Mouse (Mus musculus): ENCODE results near the gene Gpr107. TPM values are rescaled to one million over a fixed set of nuclear protein-coding genes. Genes with fewer than 3 reads are reported as not detected.
A peak's percentile ranks its signal among the peaks of the same experiment; 100 is the strongest.

Gpr107 gene
- total and polyA plus RNA-seq, 2 experiments, result 8.3 to 10.0 TPM

- H3K79me2 ChIP-seq (ENCODE audit: control insufficient read depth, insufficient read depth, low read length), result no peaks in the 10 kb centered on the region
- H3K27me3 ChIP-seq (ENCODE audit: control insufficient read depth, insufficient read depth, low read length), result no peaks in the 10 kb centered on the region
- H3K4me1 ChIP-seq (ENCODE audit: control insufficient read depth, insufficient read depth, low read length), result no peaks in the 10 kb centered on the region
- WGBS, result 41% methylated on average over 23 of the region's 23 CpGs
- H3K36me3 ChIP-seq (ENCODE audit: control insufficient read depth, insufficient read depth, low read length), result no peaks in the 10 kb centered on the region
- TF ChIP-seq POLR2A (IDR thresholded peaks at IDR 0.05; ENCODE audit: extremely low read depth, insufficient read depth, low read length) (no peak), CTCF (IDR thresholded peaks at IDR 0.05; ENCODE audit: low read depth, low read length) (peak; percentile 26; the same call in 1 of the 2 replicates)
- peak overlapping the region; percentile 5 for H3K4me3 ChIP-seq (ENCODE audit: insufficient read depth, low read depth, low read length)
- DNase-seq (ENCODE audit: extremely low read depth, low read depth, low spot score), result peak; percentile 9
- H3K9ac ChIP-seq (ENCODE audit: low read depth, low read length), result no peak overlapping the region; the same call in 1 of the 2 replicates
- H3K27ac ChIP-seq (replicated peaks; ENCODE audit: insufficient read depth, low read depth, low read length), result no peak overlapping the region
Measured at GRCm38 (mm10) chr2:31239203-31239696, 87.1 kb downstream of the Gpr107 start.

DNA sequence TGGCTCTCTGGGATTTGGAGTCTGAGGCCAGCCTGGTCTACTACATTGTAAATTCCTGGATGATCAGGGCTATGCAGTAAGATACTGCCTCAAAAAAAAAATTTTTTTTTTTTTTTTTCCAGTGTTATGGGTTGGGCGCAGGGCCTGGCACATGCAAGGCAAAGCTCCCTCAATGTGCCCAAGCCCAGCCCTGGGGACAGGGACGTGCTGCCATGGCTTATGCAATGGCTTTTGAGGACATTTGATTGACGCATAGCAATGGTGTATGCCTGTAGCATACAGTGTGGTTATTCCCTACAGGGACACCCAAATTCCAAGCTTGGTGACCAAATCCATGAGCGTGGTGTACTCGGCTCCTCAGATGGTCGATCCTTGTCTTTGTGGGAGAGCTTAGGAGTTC lies 87.7 kb downstream of the Gpr107 start:
- no peak for DNase-seq (ENCODE audit: extremely low read depth, low read depth, low spot score)
- Histone ChIP-seq H3K27me3 (ENCODE audit: control insufficient read depth, insufficient read depth, low read length) (no peaks in the 10 kb centered on the region; the same call in 1 of the 2 replicates), H3K9ac (ENCODE audit: low read depth, low read length) (no peak overlapping the region), H3K27ac (replicated peaks; ENCODE audit: insufficient read depth, low read depth, low read length) (no peak overlapping the region), H3K4me3 (ENCODE audit: insufficient read depth, low read depth, low read length) (no peak overlapping the region), H3K79me2 (ENCODE audit: control insufficient read depth, insufficient read depth, low read length) (no peaks in the 10 kb centered on the region), H3K4me1 (ENCODE audit: control insufficient read depth, insufficient read depth, low read length) (no peaks in the 10 kb centered on the region), H3K36me3 (ENCODE audit: control insufficient read depth, insufficient read depth, low read length) (no peaks in the 10 kb centered on the region)
- TF ChIP-seq POLR2A (IDR thresholded peaks at IDR 0.05; ENCODE audit: extremely low read depth, insufficient read depth, low read length), result no peak
- no peak for TF ChIP-seq CTCF (IDR thresholded peaks at IDR 0.05; ENCODE audit: low read depth, low read length)
- 83% methylated on average over 6 of the region's 6 CpGs for WGBS

DNA sequence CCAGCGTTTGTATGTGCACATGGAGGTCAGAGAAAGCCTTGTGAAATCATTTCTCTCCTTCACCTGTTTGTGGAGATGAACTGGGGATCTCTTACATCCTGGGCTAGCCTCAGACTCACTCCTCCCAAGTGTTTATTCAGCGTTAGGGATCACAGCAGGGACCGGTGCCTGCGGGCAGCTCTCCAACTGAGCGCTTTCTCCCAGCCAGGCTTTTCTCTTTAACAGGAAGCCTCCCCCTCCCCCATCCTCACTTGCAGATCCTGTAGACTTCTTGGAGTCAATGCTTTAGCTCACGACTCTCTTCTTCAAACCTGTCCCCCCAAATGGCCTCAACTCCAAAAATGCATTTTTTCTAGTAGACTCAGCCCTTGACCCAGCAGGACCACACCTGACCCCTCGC lies 89.5 kb downstream of the Gpr107 start:
- TF ChIP-seq POLR2A (IDR thresholded peaks at IDR 0.05; ENCODE audit: extremely low read depth, insufficient read depth, low read length) (no peak), CTCF (IDR thresholded peaks at IDR 0.05; ENCODE audit: low read depth, low read length) (no peak)
- Histone ChIP-seq H3K4me1 (ENCODE audit: control insufficient read depth, insufficient read depth, low read length) (no peaks in the 10 kb centered on the region), H3K27me3 (ENCODE audit: control insufficient read depth, insufficient read depth, low read length) (peaks cover 15% of the 10 kb centered on the region), H3K9ac (ENCODE audit: low read depth, low read length) (no peak overlapping the region), H3K27ac (replicated peaks; ENCODE audit: insufficient read depth, low read depth, low read length) (no peak overlapping the region), H3K79me2 (ENCODE audit: control insufficient read depth, insufficient read depth, low read length) (no peaks in the 10 kb centered on the region), H3K36me3 (ENCODE audit: control insufficient read depth, insufficient read depth, low read length) (no peaks in the 10 kb centered on the region), H3K4me3 (ENCODE audit: insufficient read depth, low read depth, low read length) (no peak overlapping the region)
- DNase-seq (ENCODE audit: extremely low read depth, low read depth, low spot score), result no peak
- 17% methylated on average over 7 of the region's 7 CpGs for WGBS

GRCm38 (mm10) chr2:31244216-31244615 lies 92.1 kb downstream of the Gpr107 start:
- peaks cover 15% of the 10 kb centered on the region for H3K27me3 ChIP-seq (ENCODE audit: control insufficient read depth, insufficient read depth, low read length)

DNA sequence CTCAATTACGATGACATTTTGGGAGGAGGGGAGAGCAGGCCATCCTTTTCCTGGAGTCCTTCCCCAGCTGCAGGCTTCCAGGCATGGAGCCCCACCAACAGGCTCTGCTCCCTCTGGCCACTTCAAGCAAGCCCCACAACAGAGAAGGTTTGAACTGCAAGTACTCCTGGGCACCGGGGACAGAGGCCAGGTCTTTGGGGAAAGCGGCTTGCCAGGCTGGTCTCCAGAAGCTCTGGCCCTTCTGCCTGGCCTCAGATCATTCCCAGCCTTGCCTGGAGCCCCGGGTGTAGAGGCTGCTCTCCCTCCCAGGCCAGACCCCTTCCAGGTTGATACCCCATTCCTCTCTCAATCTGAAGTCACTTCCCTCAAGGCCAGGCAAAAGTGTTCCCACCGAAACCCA lies 92.9 kb downstream of the Gpr107 start:
- H3K27me3 ChIP-seq (ENCODE audit: control insufficient read depth, insufficient read depth, low read length), result peaks cover 15% of the 10 kb centered on the region
- H3K79me2 ChIP-seq (ENCODE audit: control insufficient read depth, insufficient read depth, low read length), result no peaks in the 10 kb centered on the region
- H3K36me3 ChIP-seq (ENCODE audit: control insufficient read depth, insufficient read depth, low read length), result no peaks in the 10 kb centered on the region
- no peaks in the 10 kb centered on the region for H3K4me1 ChIP-seq (ENCODE audit: control insufficient read depth, insufficient read depth, low read length)
- no peak overlapping the region for H3K9ac ChIP-seq (ENCODE audit: low read depth, low read length)
- 34% methylated on average over 5 of the region's 5 CpGs for WGBS
- DNase-seq (ENCODE audit: extremely low read depth, low read depth, low spot score), result no peak
- no peak overlapping the region for H3K27ac ChIP-seq (replicated peaks; ENCODE audit: insufficient read depth, low read depth, low read length)
- peak overlapping the region; percentile 56; the same call in 1 of the 2 replicates for H3K4me3 ChIP-seq (ENCODE audit: insufficient read depth, low read depth, low read length)
- TF ChIP-seq POLR2A (IDR thresholded peaks at IDR 0.05; ENCODE audit: extremely low read depth, insufficient read depth, low read length) (no peak), CTCF (IDR thresholded peaks at IDR 0.05; ENCODE audit: low read depth, low read length) (no peak)

More at GRCm38 (mm10) chr2:31244216-31244615, 92.1 kb downstream of the Gpr107 start:
- Histone ChIP-seq H3K4me3 (ENCODE audit: insufficient read depth, low read depth, low read length) (no peak overlapping the region), H3K36me3 (ENCODE audit: control insufficient read depth, insufficient read depth, low read length) (no peaks in the 10 kb centered on the region), H3K9ac (ENCODE audit: low read depth, low read length) (no peak overlapping the region), H3K4me1 (ENCODE audit: control insufficient read depth, insufficient read depth, low read length) (no peaks in the 10 kb centered on the region), H3K27ac (replicated peaks; ENCODE audit: insufficient read depth, low read depth, low read length) (no peak overlapping the region), H3K79me2 (ENCODE audit: control insufficient read depth, insufficient read depth, low read length) (no peaks in the 10 kb centered on the region)
- no peak for DNase-seq (ENCODE audit: extremely low read depth, low read depth, low spot score)
- TF ChIP-seq CTCF (IDR thresholded peaks at IDR 0.05; ENCODE audit: low read depth, low read length) (no peak), POLR2A (IDR thresholded peaks at IDR 0.05; ENCODE audit: extremely low read depth, insufficient read depth, low read length) (no peak)
- 61% methylated on average over 8 of the region's 8 CpGs for WGBS

GRCm38 (mm10) chr2:31245491-31246141 lies 93.5 kb downstream of the Gpr107 start, which contains the start of gene Ncs1:
Ncs1 (plus strand) TSS chr2:31245823.
- H3K4me3 ChIP-seq (ENCODE audit: insufficient read depth, low read depth, low read length), result peak within 1 kb of the TSS; percentile 56; the same call in 1 of the 2 replicates
- no peaks in the 10 kb centered on the region for H3K4me1 ChIP-seq (ENCODE audit: control insufficient read depth, insufficient read depth, low read length)
- H3K27me3 ChIP-seq (ENCODE audit: control insufficient read depth, insufficient read depth, low read length), result peaks cover 15% of the 10 kb centered on the region
- 2% methylated on average over 89 of the region's 89 CpGs for WGBS
- DNase-seq (ENCODE audit: extremely low read depth, low read depth, low spot score), result no peak
- no peak within 1 kb of the TSS for H3K27ac ChIP-seq (replicated peaks; ENCODE audit: insufficient read depth, low read depth, low read length)
- H3K36me3 ChIP-seq (ENCODE audit: control insufficient read depth, insufficient read depth, low read length), result no peaks in the 10 kb centered on the region
- peak within 1 kb of the TSS; percentile 61 for H3K9ac ChIP-seq (ENCODE audit: low read depth, low read length)
- no peaks in the 10 kb centered on the region for H3K79me2 ChIP-seq (ENCODE audit: control insufficient read depth, insufficient read depth, low read length)
- no peak for TF ChIP-seq CTCF (IDR thresholded peaks at IDR 0.05; ENCODE audit: low read depth, low read length)

Measured in liver, adult 2 months (tissue).